Mouse (Mus musculus) CD4-positive, CD25-positive, alpha-beta regulatory T cell, adult 4 months (primary cell): Measurements from ENCODE around the gene Aatf. TPM values are rescaled to one million over a fixed set of nuclear protein-coding genes. Genes with fewer than 3 reads are reported as not detected.

Experiments
- polyA plus RNA-seq, 2 experiments: library from polyadenylated mRNA; unstranded; fragments of 100-300 nt; shearing (Covaris generic); gene quantifications; one replicate each; pipeline ENCODE4 v1.2.1; 2017

Aatf gene
- polyA plus RNA-seq, 2 experiments from 2014 or later = 34.6 to 46.3 TPM

Other genes starting within 250 kb of the Aatf start
- not detected for gene Lhx1, start 12.0 kb upstream of the Aatf start, polyA plus RNA-seq